Mouse (Mus musculus): ENCODE measurements around the gene Tfcp2. TPM values are rescaled to one million over a fixed set of nuclear protein-coding genes. Genes with fewer than 3 reads are reported as not detected.
A peak's percentile ranks its signal among the peaks of the same experiment; 100 is the strongest.
"Not testable (repeated sequence)": the region's sequence is repeated elsewhere in the genome, so short reads cannot be mapped to it uniquely, and the experiment has no call there.

Tfcp2 gene
- polyA plus RNA-seq, 1 experiment from 2014 or later: 35.2 TPM

DNA sequence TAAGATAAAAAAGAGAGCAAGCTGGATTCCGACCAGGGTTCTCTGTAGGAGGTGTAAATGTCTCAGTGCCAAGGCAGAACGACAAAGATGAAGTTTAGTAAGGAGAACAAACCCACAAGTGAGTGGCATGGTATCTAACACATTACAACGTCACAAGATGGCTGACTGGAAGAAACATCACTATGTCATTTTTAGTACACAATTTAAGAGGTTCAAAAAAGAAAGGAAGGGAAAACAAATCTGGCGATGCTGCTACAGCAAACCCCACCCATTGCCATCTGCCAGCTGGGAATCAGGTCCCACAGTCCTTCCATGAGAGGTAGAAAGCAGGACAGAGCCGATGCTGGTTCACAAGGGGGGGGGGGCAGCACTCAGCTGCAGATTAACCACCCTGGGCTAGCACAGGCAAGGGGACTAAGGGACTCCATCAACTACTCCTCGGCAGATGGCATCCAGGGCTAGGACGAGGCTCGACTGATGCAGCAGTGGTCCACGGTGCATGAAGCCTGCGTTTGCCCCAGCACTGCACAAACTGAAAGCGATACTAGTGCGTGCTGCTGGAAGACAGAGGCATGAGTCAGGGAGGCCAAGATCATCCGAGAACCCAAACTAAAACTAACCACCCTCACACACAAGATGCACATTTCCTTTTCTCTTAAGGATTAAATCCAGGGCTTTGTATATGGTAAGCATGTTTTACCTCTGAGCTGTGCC lies 43.2 kb downstream of the Tfcp2 start:
- Histone ChIP-seq H3K9me3 (replicated peaks) (no peaks in the 10 kb centered on the region), H3K4me1 (no peaks in the 10 kb centered on the region), H3K4me3 (no peak overlapping the region), H3K27me3 (no peaks in the 10 kb centered on the region), H3K9ac (no peak overlapping the region), H3K36me3 (ENCODE audit: poor library complexity, severe bottlenecking) (peaks cover 92% of the 10 kb centered on the region), H3K4me2 (no peak overlapping the region), H3K27ac (no peak overlapping the region)
- no peak for ATAC-seq
- WGBS: 85% methylated on average over 13 of the region's 13 CpGs

DNA sequence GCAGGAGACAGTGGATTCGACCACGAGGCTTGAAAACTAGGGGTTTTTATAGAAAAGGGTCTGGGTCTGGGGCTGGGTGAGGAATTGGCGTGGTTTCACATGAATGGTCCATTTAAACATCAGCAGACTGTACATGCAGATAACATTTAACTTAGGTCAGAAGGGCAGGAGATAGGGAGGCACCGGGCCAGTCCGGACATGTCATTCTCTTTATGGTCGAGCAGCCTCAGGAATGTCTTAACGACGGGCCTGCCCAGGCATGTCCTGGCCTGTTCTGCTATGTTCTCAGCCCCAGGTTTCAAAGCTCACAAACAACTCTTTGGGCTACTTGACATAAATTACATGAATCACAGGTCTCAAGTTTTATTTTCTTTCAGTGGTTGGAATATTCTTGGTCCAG lies 52.3 kb downstream of the Tfcp2 start:
- H3K27me3 ChIP-seq; H3K4me3 ChIP-seq; ATAC-seq; H3K4me1 ChIP-seq; H3K4me2 ChIP-seq; H3K27ac ChIP-seq; H3K9ac ChIP-seq; H3K9me3 ChIP-seq (replicated peaks): not testable (repeated sequence)
- WGBS: 90% methylated on average over 8 of the region's 8 CpGs
- H3K36me3 ChIP-seq (ENCODE audit: poor library complexity, severe bottlenecking): peaks cover 19% of the 10 kb centered on the region; the same call in 1 of the 2 replicates

DNA sequence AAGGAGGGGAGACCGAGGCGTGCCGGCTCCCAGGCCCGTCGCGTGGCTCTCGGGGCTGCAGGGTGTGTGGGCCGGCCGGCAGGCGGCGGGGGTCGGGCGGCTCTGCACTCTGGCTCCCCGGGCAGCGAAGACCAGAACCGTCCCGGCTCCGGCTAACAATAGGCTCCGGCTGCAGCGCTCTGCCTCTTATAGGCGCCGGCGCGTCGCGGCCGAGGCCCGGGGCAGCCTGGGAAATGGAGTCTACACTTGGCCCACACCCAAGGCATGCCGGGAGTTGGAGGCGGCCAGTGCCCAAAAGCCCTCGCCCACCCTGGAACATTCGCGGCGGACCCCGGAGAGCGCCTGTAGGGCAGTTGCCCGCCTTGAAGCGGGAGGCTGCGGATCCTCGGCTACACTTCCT lies 56.7 kb downstream of the Tfcp2 start, which contains the start of gene Csrnp2:
TSS of gene Csrnp2 (minus strand) at position 387 of the 400 bp plus-strand sequence.
- Histone ChIP-seq H3K27me3 (no peaks in the 10 kb centered on the region), H3K9me3 (replicated peaks) (no peaks in the 10 kb centered on the region), H3K27ac (peak within 1 kb of the TSS; percentile 98), H3K9ac (peak within 1 kb of the TSS; percentile 97), H3K4me2 (peak within 1 kb of the TSS; percentile 81), H3K4me1 (peaks cover 46% of the 10 kb centered on the region), H3K4me3 (peak within 1 kb of the TSS; percentile 79), H3K36me3 (ENCODE audit: poor library complexity, severe bottlenecking) (no peaks in the 10 kb centered on the region)
- WGBS: under 1% methylated on average over 40 of the region's 40 CpGs
- peak; percentile 98 for ATAC-seq

DNA sequence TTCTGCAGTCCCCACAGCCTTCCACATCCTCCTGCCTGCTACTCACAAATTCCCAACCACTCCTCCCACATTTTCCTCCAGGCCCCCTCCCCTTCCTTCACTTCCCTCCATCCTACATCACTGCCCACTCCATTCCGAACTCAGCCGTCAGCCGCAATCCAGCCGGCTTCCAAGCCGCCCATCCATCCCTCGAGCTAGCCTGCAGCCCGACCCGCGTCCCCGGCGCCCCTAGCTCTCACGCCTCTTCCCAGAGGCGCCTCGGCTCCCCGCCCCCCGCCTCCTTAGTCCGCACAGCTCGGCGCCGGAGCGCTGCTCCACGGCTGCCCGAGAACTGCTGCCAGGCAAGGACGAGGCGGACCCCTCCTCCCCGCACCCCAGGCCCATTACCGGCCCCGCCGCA lies 57.2 kb downstream of the Tfcp2 start:
- Histone ChIP-seq H3K27ac (peak overlapping the region; percentile 98), H3K4me1 (peaks cover 48% of the 10 kb centered on the region)

DNA sequence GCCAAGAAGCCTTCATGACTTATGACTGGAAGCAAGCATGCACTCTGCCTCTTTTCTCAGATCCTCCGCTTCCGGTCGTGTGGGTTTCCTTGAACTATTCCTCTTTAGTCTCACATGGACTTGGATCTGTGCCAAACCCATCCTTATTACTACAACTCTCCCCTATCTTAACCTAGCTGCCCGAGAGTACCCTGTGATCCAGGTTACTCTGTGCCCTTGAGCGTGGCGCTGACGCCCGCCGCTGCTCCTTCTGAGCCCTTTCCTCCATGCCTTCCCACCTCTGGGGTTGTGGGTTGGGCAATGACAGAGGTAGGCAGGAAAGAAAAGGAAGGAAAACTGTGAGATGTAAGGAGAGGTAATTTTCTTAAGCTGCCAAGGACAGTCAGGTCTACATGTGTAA lies 59.8 kb downstream of the Tfcp2 start:
- Histone ChIP-seq H3K4me3 (no peak overlapping the region), H3K27ac (no peak overlapping the region), H3K4me2 (peak overlapping the region; percentile 81), H3K27me3 (no peaks in the 10 kb centered on the region), H3K9me3 (replicated peaks) (no peaks in the 10 kb centered on the region), H3K9ac (no peak overlapping the region), H3K36me3 (ENCODE audit: poor library complexity, severe bottlenecking) (peaks cover 28% of the 10 kb centered on the region), H3K4me1 (peaks cover 52% of the 10 kb centered on the region)
- WGBS: 68% methylated on average over 9 of the region's 9 CpGs
- ATAC-seq: no peak

More for the DNA sequence above, 57.2 kb downstream of the Tfcp2 start:
- ATAC-seq: peak; percentile 89
- under 1% methylated on average over 28 of the region's 29 CpGs for WGBS
- no peaks in the 10 kb centered on the region for H3K27me3 ChIP-seq
- H3K4me3 ChIP-seq: peak overlapping the region; percentile 79
- H3K9me3 ChIP-seq (replicated peaks): no peaks in the 10 kb centered on the region
- peak overlapping the region; percentile 81 for H3K4me2 ChIP-seq
- H3K36me3 ChIP-seq (ENCODE audit: poor library complexity, severe bottlenecking): peaks cover under 1% of the 10 kb centered on the region; the same call in 1 of the 2 replicates
- peak overlapping the region; percentile 97 for H3K9ac ChIP-seq

DNA sequence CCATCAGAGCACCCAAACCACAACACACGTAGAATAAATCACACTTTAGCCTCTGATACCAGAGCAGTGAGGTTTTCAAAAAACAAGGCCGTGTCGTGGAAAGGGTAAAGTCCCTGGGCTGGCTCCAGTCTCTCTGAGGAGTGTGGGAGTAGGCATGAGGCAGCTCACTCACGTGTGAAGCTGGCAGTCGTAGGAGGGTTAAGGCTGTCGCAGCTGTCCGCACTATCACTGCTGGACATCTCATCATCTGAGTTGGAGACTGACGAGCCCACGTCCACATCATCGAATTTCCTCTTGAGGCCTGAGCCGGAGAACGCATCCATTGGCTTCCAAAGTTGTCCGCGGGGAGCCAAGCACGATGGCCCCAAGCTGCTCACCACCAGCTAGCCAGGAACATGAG lies 62.5 kb downstream of the Tfcp2 start:
- Histone ChIP-seq H3K36me3 (ENCODE audit: poor library complexity, severe bottlenecking) (peaks cover 54% of the 10 kb centered on the region), H3K4me1 (peaks cover 55% of the 10 kb centered on the region), H3K27me3 (no peaks in the 10 kb centered on the region), H3K4me2 (no peak overlapping the region), H3K4me3 (no peak overlapping the region), H3K27ac (no peak overlapping the region), H3K9ac (no peak overlapping the region), H3K9me3 (replicated peaks) (no peaks in the 10 kb centered on the region)
- WGBS: 89% methylated on average over 15 of the region's 15 CpGs
- ATAC-seq: no peak

DNA sequence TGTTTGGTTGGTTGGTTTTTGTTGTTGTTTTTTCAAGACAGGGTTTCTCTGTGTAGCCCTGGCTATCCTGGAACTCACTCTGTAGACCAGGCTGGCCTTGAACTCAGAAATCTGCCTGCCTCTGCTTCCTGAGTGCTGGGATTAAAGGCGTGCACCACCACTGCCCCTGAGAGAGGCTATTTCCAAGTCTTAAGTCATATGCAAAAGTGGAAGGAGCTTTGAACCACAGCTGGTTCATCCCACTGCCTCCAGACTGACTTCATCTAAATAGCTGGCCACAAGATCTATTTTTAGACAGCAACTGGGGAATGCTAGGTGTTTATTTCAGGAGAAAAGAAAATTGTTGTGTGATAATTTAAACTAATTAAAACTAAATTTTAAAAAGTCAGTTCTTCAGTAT lies 63.5 kb downstream of the Tfcp2 start:
- H3K9ac ChIP-seq; H3K27me3 ChIP-seq; H3K4me2 ChIP-seq; H3K27ac ChIP-seq; ATAC-seq; H3K9me3 ChIP-seq (replicated peaks); H3K4me3 ChIP-seq: not testable (repeated sequence)
- H3K4me1 ChIP-seq: peaks cover 46% of the 10 kb centered on the region
- 89% methylated on average over 1 of the region's 1 CpGs for WGBS
- H3K36me3 ChIP-seq (ENCODE audit: poor library complexity, severe bottlenecking): peaks cover 63% of the 10 kb centered on the region

DNA sequence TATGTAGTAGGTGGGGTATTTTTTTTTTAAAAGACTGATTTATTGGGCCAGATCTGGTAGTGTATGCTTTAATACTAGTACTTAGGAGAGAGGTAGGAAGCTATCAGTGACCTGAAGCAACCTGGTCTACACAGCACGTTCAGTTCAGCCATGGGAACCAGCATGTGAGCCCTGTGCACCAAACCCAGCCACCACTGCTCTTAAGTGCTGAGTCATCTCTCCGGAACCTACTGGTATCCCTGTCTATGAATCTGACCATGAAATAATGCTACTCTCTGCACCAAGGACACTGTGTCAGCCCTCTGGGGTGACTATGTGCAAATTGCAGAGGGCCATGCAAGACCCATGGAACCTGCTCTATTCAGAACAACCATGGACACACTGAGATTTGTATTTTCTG lies 64.8 kb downstream of the Tfcp2 start:
- Histone ChIP-seq H3K27me3 (no peaks in the 10 kb centered on the region), H3K4me1 (peaks cover 33% of the 10 kb centered on the region), H3K9me3 (replicated peaks) (no peaks in the 10 kb centered on the region), H3K4me3 (no peak overlapping the region), H3K27ac (no peak overlapping the region), H3K4me2 (no peak overlapping the region), H3K36me3 (ENCODE audit: poor library complexity, severe bottlenecking) (peaks cover 76% of the 10 kb centered on the region), H3K9ac (no peak overlapping the region)
- no peak for ATAC-seq
- WGBS: 93% methylated on average over 2 of the region's 2 CpGs

DNA sequence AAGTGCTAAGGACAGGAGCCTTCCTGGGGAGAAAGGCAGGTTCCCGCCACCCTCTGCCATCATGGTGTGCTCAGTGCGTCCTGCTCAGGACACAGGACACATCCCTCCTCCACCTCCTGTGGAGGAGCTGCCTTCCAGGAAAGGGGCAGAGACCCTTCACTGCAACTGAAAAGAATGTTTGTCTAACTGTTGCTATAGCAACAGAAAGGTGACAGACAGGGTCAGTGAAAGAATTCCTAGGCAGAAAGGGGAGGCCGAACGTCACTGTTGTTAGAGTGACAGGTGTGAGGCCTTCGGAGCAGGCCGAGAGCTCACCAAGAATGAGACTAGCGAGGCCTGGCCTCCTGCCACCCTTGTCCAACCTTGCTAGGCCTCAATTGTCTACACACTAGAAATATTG lies 65.4 kb downstream of the Tfcp2 start:
- H3K4me2 ChIP-seq: no peak overlapping the region
- no peak overlapping the region for H3K4me3 ChIP-seq
- no peak overlapping the region for H3K27ac ChIP-seq
- H3K4me1 ChIP-seq: peaks cover 27% of the 10 kb centered on the region
- no peak overlapping the region for H3K9ac ChIP-seq
- H3K9me3 ChIP-seq (replicated peaks): no peaks in the 10 kb centered on the region
- peaks cover 82% of the 10 kb centered on the region for H3K36me3 ChIP-seq (ENCODE audit: poor library complexity, severe bottlenecking)
- no peak for ATAC-seq
- no peaks in the 10 kb centered on the region for H3K27me3 ChIP-seq
- 17% methylated on average over 7 of the region's 7 CpGs for WGBS

DNA sequence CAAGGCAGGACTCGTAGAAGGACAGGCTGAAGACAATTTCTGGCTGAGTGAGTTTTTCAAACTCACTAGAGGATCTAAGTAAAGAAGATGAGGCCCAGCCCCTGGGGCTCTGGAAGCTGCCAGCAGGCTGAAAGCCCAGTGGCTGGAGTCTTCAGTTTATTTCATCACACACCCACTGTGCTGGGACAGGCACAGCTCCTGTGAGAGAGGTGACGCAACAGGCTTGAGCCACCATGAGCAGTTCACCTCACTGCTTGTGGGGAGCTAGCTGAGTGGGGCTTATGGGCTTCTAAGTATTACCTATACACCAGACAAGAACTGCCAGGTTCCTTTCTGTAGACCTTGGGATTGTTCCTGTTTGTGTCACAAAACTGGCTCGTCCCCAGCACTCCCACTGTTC lies 66.2 kb downstream of the Tfcp2 start:
- WGBS: 91% methylated on average over 3 of the region's 3 CpGs
- Histone ChIP-seq H3K4me1 (peaks cover 19% of the 10 kb centered on the region), H3K27ac (no peak overlapping the region), H3K9me3 (replicated peaks) (no peaks in the 10 kb centered on the region), H3K36me3 (ENCODE audit: poor library complexity, severe bottlenecking) (peaks cover 91% of the 10 kb centered on the region), H3K27me3 (no peaks in the 10 kb centered on the region), H3K4me3 (no peak overlapping the region), H3K9ac (no peak overlapping the region), H3K4me2 (no peak overlapping the region)
- ATAC-seq: no peak

DNA sequence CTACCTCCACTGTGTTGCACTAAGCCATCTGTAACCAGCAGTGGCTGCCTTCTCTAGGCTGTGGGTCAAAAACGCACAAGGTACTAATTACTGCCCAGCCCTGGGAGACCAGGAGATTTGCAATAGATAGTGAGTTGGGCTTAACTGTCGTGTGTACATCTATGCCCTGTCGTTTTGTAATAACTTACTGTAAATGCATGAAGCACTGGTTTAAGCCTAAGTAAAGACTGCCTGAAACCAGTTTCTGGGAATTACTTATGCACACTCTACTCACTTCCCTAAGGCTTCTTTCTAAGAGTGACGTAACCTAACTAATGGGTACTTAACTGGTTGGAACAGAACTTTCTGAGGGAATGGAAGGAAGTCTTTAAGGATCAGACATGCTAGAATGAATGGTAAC lies 72.9 kb downstream of the Tfcp2 start:
- H3K9ac ChIP-seq: no peak overlapping the region
- no peaks in the 10 kb centered on the region for H3K4me1 ChIP-seq
- H3K4me3 ChIP-seq: no peak overlapping the region
- H3K27me3 ChIP-seq: no peaks in the 10 kb centered on the region
- H3K27ac ChIP-seq: no peak overlapping the region
- H3K36me3 ChIP-seq (ENCODE audit: poor library complexity, severe bottlenecking): peaks cover 99% of the 10 kb centered on the region
- no peaks in the 10 kb centered on the region for H3K9me3 ChIP-seq (replicated peaks)
- no peak for ATAC-seq
- WGBS: 94% methylated on average over 4 of the region's 4 CpGs
- no peak overlapping the region for H3K4me2 ChIP-seq

DNA sequence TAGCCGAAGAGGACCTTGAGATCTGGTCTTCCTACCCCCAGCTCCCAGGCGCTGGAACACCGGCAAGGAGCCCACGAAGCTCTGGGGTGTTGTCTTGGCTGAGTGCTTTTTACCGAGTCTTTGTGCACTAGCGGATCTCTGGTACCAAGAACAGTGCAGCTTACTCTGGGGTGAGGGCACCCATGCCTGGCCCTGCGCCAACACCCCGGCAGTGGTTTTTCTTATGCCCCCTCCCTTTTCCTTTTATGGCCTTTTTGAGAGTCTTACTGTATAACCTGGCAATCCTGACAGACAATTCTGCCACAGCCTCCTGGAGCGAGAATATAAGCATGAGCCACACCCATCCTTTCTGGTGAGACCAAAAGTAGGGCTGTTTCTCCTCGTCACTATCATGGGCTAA lies 73.5 kb downstream of the Tfcp2 start:
- H3K9ac ChIP-seq: no peak overlapping the region
- H3K4me2 ChIP-seq: no peak overlapping the region
- no peak overlapping the region for H3K27ac ChIP-seq
- no peaks in the 10 kb centered on the region for H3K4me1 ChIP-seq
- H3K36me3 ChIP-seq (ENCODE audit: poor library complexity, severe bottlenecking): peaks cover 99% of the 10 kb centered on the region
- no peaks in the 10 kb centered on the region for H3K27me3 ChIP-seq
- no peaks in the 10 kb centered on the region for H3K9me3 ChIP-seq (replicated peaks)
- no peak for ATAC-seq
- H3K4me3 ChIP-seq: no peak overlapping the region
- 89% methylated on average over 10 of the region's 10 CpGs for WGBS

All from forebrain, embryonic 13.5 days (tissue).